Mouse (Mus musculus) limb, embryonic 13.5 days (tissue): ENCODE data around the gene H2-Ke6. TPM values are rescaled to one million over a fixed set of nuclear protein-coding genes. Genes with fewer than 3 reads are reported as not detected.
"Not testable (repeated sequence)": the region's sequence is repeated elsewhere in the genome, so short reads cannot be mapped to it uniquely, and the experiment has no call there.

ENCODE experiments used
- ATAC-seq: fragments of 200-750 bp; cut with Nextera tagmentation; 2 replicates; pipeline ENCODE4 v1.8.0; 2017; ENCODE audit warnings: low read depth, moderate number of reproducible peaks, moderate TSS enrichment; ENCODE audit not compliant: low FRiP score
- H3K27ac ChIP-seq: fragments of 300-500 bp; sonication (generic); 2 replicates; pipeline ENCODE4 v1.5.1; 2015; ENCODE audit warnings: inconsistent platforms, mild to moderate bottlenecking, moderate library complexity
- H3K27me3 ChIP-seq: fragments of 300-500 bp; sonication (generic); 2 replicates; pipeline ENCODE4 v1.6.1; 2015; ENCODE audit warnings: mild to moderate bottlenecking, inconsistent platforms
- H3K36me3 ChIP-seq: fragments of 300-500 bp; sonication (generic); 2 replicates; pipeline ENCODE4 v1.6.1; 2015; ENCODE audit warnings: inconsistent platforms, mild to moderate bottlenecking, moderate library complexity
- H3K4me1 ChIP-seq: fragments of 300-500 bp; sonication (generic); 2 replicates; pipeline ENCODE4 v1.6.1; 2015; ENCODE audit warnings: inconsistent platforms
- H3K4me2 ChIP-seq: fragments of 300-500 bp; sonication (generic); replicated peaks from 2 replicates; pipeline ENCODE4 v1.6.1; 2015; ENCODE audit warnings: inconsistent platforms, mild to moderate bottlenecking, moderate library complexity
- H3K4me3 ChIP-seq: fragments of 300-500 bp; sonication (generic); 2 replicates; pipeline ENCODE4 v1.5.1; 2015; ENCODE audit warnings: moderate library complexity, mild to moderate bottlenecking, inconsistent platforms
- H3K9ac ChIP-seq: fragments of 300-500 bp; sonication (generic); 2 replicates; pipeline ENCODE4 v1.6.1; 2015; ENCODE audit warnings: mild to moderate bottlenecking, inconsistent platforms
- H3K9me3 ChIP-seq: fragments of 300-500 bp; sonication (generic); 2 replicates; pipeline ENCODE4 v1.6.1; 2016; ENCODE audit warnings: inconsistent platforms
- WGBS: fragments of 180-500 bp; shearing (Covaris S2); methylation state at CpG from one replicate; pipeline ENCODE4 v1.1.7; 2015; 5-methylcytosine and 5-hydroxymethylcytosine counted together
- polyA plus RNA-seq: library from polyadenylated mRNA; unstranded; fragments of >200 nt; fragmentation: Nextera tagmentation; extraction: Ambion mirVana; gene quantifications from 2 replicates; pipeline ENCODE4 v1.2.1, GENCODE M21; 2015

H2-Ke6 gene
- polyA plus RNA-seq, 1 experiment from 2014 or later = 59.4 TPM

- 78% methylated on average over 5 of the region's 5 CpGs for WGBS
- H3K36me3 ChIP-seq = no peaks in the 10 kb centered on the region
- 0 out of 2 replicates have a peak, but pooled peaks cover 3% of the 10 kb centered on the region for H3K9me3 ChIP-seq
- H3K4me3 ChIP-seq = no peak overlapping the region
- H3K27me3 ChIP-seq = peaks cover 5% of the 10 kb centered on the region; the same call in 1 of the 2 replicates
- H3K4me2 ChIP-seq = no peak overlapping the region
- no peak overlapping the region for H3K9ac ChIP-seq
- ATAC-seq = no peak
- no peak overlapping the region for H3K27ac ChIP-seq
- H3K4me1 ChIP-seq = no peaks in the 10 kb centered on the region
These were observed 17.7 kb downstream of the H2-Ke6 start for GRCm38 (mm10) chr17:34010156-34010555.

- ATAC-seq = no peak
- Histone ChIP-seq H3K4me2 (no peak overlapping the region), H3K36me3 (no peaks in the 10 kb centered on the region), H3K9me3 (no peaks in the 10 kb centered on the region), H3K9ac (no peak overlapping the region), H3K27me3 (peaks cover 21% of the 10 kb centered on the region), H3K4me1 (no peaks in the 10 kb centered on the region), H3K27ac (no peak overlapping the region), H3K4me3 (no peak overlapping the region)
- WGBS = 32% methylated on average over 2 of the region's 2 CpGs
These were observed 21.3 kb downstream of the H2-Ke6 start for GRCm38 (mm10) chr17:34006570-34006969.

DNA sequence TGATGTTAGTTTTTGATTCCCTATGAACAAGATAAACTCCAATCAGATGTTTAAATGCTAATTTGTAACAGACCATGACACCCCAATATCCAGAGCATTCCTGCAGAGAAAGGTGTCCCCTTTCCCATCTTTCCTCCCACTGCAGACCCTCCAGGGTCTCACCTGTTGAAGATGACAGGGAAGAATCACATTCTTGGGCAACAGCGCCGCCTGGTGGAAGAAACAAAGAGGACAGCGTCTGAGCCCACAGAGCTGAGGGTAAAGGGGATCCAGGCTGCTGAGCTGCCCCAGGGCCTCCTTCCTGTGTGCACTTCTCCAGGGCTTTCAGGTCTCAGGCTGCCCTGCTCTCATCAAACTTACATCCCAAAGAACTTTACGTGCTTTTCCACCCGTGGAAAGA is 24.4 kb downstream of the H2-Ke6 start:
- H3K4me3 ChIP-seq = no peak overlapping the region
- WGBS = 6% methylated on average over 5 of the region's 5 CpGs
- peaks cover 52% of the 10 kb centered on the region for H3K27me3 ChIP-seq
- no peaks in the 10 kb centered on the region for H3K36me3 ChIP-seq
- no peak for ATAC-seq
- peaks cover 12% of the 10 kb centered on the region for H3K4me1 ChIP-seq
- no peak overlapping the region for H3K9ac ChIP-seq
- H3K4me2 ChIP-seq = no peak overlapping the region
- no peak overlapping the region for H3K27ac ChIP-seq
- H3K9me3 ChIP-seq = no peaks in the 10 kb centered on the region

GRCm38 (mm10) chr17:34000796-34001195 is 27.1 kb downstream of the H2-Ke6 start:
- not testable (repeated sequence) for ATAC-seq, H3K4me3 ChIP-seq
- peaks cover 69% of the 10 kb centered on the region for H3K27me3 ChIP-seq

DNA sequence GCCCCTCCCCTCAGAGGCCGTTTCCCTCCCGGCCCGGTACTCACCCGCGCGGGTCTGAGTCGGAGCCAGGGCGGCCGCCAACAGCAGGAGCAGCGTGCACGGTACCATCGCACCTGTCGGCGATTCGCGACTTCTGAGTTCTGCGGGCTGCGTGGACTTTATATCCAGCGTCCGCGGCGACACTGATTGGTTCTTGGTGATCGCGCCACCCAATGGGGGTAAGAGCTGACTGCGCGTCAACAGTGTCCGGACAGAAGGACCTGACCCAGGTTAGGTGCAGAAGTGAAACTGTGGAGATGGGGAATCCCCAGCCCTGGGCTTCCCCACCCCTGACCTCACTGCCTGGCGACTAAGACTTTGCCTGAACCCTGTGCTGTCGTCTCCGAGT is 27.7 kb downstream of the H2-Ke6 start, which contains the start of gene H2-K1:
TSS of gene H2-K1 (minus strand) at position 198 of the 388 bp plus-strand sequence.
- peak; percentile 71 for ATAC-seq
- Histone ChIP-seq H3K36me3 (no peaks in the 10 kb centered on the region), H3K9ac (peak within 1 kb of the TSS; percentile 63), H3K27me3 (peaks cover 72% of the 10 kb centered on the region), H3K27ac (no peak within 1 kb of the TSS), H3K4me2 (peak within 1 kb of the TSS; percentile 88), H3K9me3 (no peaks in the 10 kb centered on the region), H3K4me1 (peaks cover 12% of the 10 kb centered on the region), H3K4me3 (peak within 1 kb of the TSS; percentile 51)
- under 1% methylated on average over 30 of the region's 30 CpGs for WGBS

More at GRCm38 (mm10) chr17:34000796-34001195, 27.1 kb downstream of the H2-Ke6 start:
- H3K4me1 ChIP-seq = peaks cover 12% of the 10 kb centered on the region
- H3K9ac ChIP-seq, H3K36me3 ChIP-seq, H3K27ac ChIP-seq, H3K9me3 ChIP-seq: not testable (repeated sequence)
- 59% methylated on average over 2 of the region's 2 CpGs for WGBS
- H3K4me2 ChIP-seq = peak overlapping the region; percentile 88

DNA sequence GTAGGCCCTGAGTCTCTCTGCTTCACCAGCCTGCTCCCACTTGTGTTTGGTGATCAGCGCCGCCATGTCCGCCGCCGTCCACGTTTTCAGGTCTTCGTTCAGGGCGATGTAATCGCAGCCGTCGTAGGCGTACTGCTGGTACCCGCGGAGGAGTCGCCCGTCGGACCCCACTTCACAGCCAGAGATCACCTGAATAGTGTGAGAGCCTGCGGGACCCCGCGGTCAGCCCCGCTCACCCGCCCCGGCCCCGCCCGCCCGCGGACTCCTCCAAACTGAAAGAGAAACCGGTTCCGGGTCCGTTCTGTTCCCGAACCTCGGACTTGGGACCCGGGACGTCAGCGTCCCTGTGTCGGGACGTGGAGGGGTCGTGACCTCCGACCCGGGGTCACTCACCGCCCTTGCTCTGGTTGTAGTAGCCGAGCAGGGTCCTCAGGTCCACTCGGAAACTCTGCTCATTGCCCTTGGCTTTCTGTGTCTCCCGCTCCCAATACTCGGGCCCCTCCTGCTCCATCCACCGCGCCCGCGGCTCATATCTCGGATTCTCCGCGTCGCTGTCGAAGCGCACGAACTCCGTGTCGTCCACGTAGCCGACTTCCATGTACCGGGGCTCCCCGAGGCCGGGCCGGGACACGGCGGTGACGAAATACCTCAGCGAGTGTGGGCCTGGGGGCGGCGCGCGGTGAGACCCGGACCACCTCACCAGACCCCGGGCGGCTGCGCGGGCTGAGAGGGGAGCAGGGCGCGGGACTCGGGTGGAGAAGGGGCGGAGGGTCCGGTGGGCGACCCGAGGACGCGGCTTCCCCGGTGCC is 28.3 kb downstream of the H2-Ke6 start:
- Histone ChIP-seq H3K27me3 (peaks cover 72% of the 10 kb centered on the region), H3K27ac (no peak overlapping the region), H3K4me1 (peaks cover 12% of the 10 kb centered on the region), H3K9ac (peak overlapping the region; percentile 63), H3K9me3 (no peaks in the 10 kb centered on the region), H3K4me3 (peak overlapping the region; percentile 51), H3K36me3 (no peaks in the 10 kb centered on the region), H3K4me2 (peak overlapping the region; percentile 88)
- ATAC-seq = peak; percentile 32; the same call in 1 of the 2 replicates
- 2% methylated on average over 87 of the region's 87 CpGs for WGBS

- peaks cover 72% of the 10 kb centered on the region for H3K27me3 ChIP-seq
- not testable (repeated sequence) for H3K9ac ChIP-seq, H3K27ac ChIP-seq, H3K4me3 ChIP-seq, H3K36me3 ChIP-seq, H3K9me3 ChIP-seq, ATAC-seq, H3K4me2 ChIP-seq
- 57% methylated on average over 5 of the region's 5 CpGs for WGBS
- H3K4me1 ChIP-seq = peaks cover 12% of the 10 kb centered on the region
These were observed 29.2 kb downstream of the H2-Ke6 start for GRCm38 (mm10) chr17:33998697-33999096.

DNA sequence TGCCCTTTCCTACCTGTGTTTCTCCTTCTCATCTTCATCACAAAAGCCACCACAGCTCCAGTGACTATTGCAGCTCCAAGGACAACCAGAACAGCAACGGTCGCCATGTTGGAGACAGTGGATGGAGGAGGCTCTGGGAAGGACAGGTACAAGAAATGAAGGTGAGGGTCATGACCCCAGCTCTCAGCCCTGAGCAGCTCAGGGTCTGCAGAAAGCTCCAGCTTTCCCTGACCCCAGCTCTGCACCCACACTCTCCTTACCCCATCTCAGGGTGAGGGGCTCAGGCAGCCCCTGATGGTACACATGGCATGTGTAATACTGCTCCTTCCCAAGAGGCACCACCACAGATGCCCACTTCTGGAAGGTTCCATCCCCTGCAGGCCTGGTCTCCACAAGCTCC is 30.8 kb downstream of the H2-Ke6 start:
- H3K27ac ChIP-seq, H3K4me2 ChIP-seq, ATAC-seq, H3K9ac ChIP-seq, H3K9me3 ChIP-seq, H3K4me3 ChIP-seq, H3K36me3 ChIP-seq: not testable (repeated sequence)
- peaks cover 12% of the 10 kb centered on the region for H3K4me1 ChIP-seq
- peaks cover 61% of the 10 kb centered on the region for H3K27me3 ChIP-seq
- WGBS = 85% methylated on average over 2 of the region's 2 CpGs

GRCm38 (mm10) chr17:33995651-33996050 is 32.2 kb downstream of the H2-Ke6 start:
- no peaks in the 10 kb centered on the region for H3K9me3 ChIP-seq
- H3K27ac ChIP-seq = no peak overlapping the region
- H3K27me3 ChIP-seq = peaks cover 48% of the 10 kb centered on the region
- peaks cover 12% of the 10 kb centered on the region for H3K4me1 ChIP-seq
- ATAC-seq = no peak
- 21% methylated on average over 3 of the region's 3 CpGs for whole genome bisulfite sequencing
- no peak overlapping the region for H3K4me3 ChIP-seq
- no peak overlapping the region for H3K4me2 ChIP-seq
- H3K9ac ChIP-seq = no peak overlapping the region
- H3K36me3 ChIP-seq = no peaks in the 10 kb centered on the region

DNA sequence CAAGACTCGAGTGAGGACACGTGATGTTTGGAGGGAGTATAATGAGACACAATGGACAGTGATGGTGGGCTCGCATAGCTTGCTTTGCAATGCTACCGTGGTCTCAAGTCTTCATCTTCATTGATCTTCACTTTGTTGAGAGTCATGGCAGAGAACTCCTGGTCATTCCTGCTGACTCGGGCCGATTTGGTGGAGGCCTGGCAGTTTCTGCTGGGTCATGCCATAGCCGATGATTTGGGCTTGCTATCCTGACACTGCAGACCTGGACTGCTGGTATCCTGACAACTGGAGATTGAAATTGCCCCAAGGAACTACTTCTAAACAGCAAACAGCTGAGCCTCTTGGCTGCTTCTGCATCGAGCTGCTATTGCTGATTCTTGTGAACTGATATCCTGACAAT is 32.9 kb downstream of the H2-Ke6 start:
- no peaks in the 10 kb centered on the region for H3K36me3 ChIP-seq
- WGBS = 85% methylated on average over 8 of the region's 8 CpGs
- H3K27ac ChIP-seq = no peak overlapping the region
- H3K9me3 ChIP-seq = no peaks in the 10 kb centered on the region
- ATAC-seq = no peak
- no peak overlapping the region for H3K4me3 ChIP-seq
- H3K9ac ChIP-seq = no peak overlapping the region
- peaks cover 7% of the 10 kb centered on the region for H3K4me1 ChIP-seq
- peaks cover 41% of the 10 kb centered on the region for H3K27me3 ChIP-seq
- no peak overlapping the region for H3K4me2 ChIP-seq

GRCm38 (mm10) chr17:33991788-33992664 is 35.8 kb downstream of the H2-Ke6 start:
- H3K27ac ChIP-seq = no peak overlapping the region
- H3K9me3 ChIP-seq = no peaks in the 10 kb centered on the region
- peaks cover 19% of the 10 kb centered on the region for H3K27me3 ChIP-seq
- H3K4me3 ChIP-seq = no peak overlapping the region
- 32% methylated on average over 10 of the region's 10 CpGs for WGBS
- no peak overlapping the region for H3K9ac ChIP-seq
- H3K4me2 ChIP-seq = no peak overlapping the region
- no peak for ATAC-seq
- H3K4me1 ChIP-seq = no peaks in the 10 kb centered on the region
- no peaks in the 10 kb centered on the region for H3K36me3 ChIP-seq

GRCm38 (mm10) chr17:33982136-33982535 is 45.7 kb downstream of the H2-Ke6 start:
- H3K4me3 ChIP-seq = peak overlapping the region; percentile 54
- peaks cover 25% of the 10 kb centered on the region for H3K4me1 ChIP-seq
- not testable (repeated sequence) for H3K36me3 ChIP-seq, ATAC-seq, H3K9ac ChIP-seq, H3K27ac ChIP-seq, H3K9me3 ChIP-seq
- peak overlapping the region; percentile 70 for H3K4me2 ChIP-seq
- 9% methylated on average over 8 of the region's 8 CpGs for WGBS
- peaks cover 41% of the 10 kb centered on the region for H3K27me3 ChIP-seq
